ENCODE assay signal across 17 mouse cellular contexts in the genomic region with DNA sequence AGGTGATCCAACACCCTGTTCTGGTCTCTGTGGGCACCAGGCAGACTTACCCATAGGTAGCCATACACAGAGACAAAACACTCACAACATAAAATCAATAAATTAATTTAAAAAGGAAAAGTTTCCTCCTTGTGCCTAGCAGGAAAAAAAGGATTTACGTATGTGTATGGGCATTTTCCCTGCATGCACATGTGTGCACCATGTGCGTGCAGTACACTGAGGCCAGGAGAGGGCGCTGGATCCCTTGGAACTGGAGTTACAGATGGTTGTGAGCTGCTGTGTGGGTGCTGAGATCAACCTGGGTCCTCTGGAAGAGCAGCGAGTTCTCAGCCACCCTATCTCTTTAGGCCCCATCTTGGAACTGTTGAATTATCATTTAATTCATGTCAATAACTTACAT. TPM values are rescaled to one million over a fixed set of nuclear protein-coding genes. Genes with fewer than 3 reads are reported as not detected.
DNase-seq lines count a peak whose midpoint lies in the region; ATAC-seq and TF ChIP-seq lines count a peak whose summit lies in the region.
"Had no signal": no experiment of that assay in that cellular context is flagged by ENCODE, and none has a peak within 500 bp of the region (broad histone marks: within the 10 kb centered on the region; RNA-seq: fewer than 3 reads in every experiment).

No protein-coding gene starts in this region.

- H3K27me3 ChIP-seq in neural tube, embryonic 15.5 days (replicated peaks): no peaks in the 10 kb centered on the region
- H3K27me3 ChIP-seq: limb, embryonic 13.5 days; midbrain, embryonic 12.5 days; neural tube, embryonic 12.5 days; Patski had no signal

- no peaks in the 10 kb centered on the region for H3K4me1 ChIP-seq in bone marrow, adult 2 months (ENCODE audit: control insufficient read depth, insufficient read depth, low read length)
- no peaks in the 10 kb centered on the region for H3K4me1 ChIP-seq in neural tube, embryonic 15.5 days
- H3K4me1 ChIP-seq: embryonic facial prominence, embryonic 10.5 days; limb, embryonic 13.5 days; midbrain, embryonic 12.5 days; neural tube, embryonic 12.5 days had no signal

- H3K9ac ChIP-seq in neural tube, embryonic 15.5 days (replicated peaks): no peak overlapping the region
- H3K9ac ChIP-seq: limb, embryonic 13.5 days; midbrain, embryonic 12.5 days; neural tube, embryonic 12.5 days had no signal

- TF ChIP-seq CTCF in left cerebral cortex, adult 2 months (IDR thresholded peaks at IDR 0.05): peak; percentile 8; the same call in 1 of the 2 replicates
- peak; percentile 35; the same call in 1 of the 2 replicates for TF ChIP-seq CTCF in bone marrow, adult 2 months (IDR thresholded peaks at IDR 0.05; ENCODE audit: control insufficient read depth, insufficient read depth, low read length)

- TF ChIP-seq POLR2A in bone marrow, adult 2 months (IDR thresholded peaks at IDR 0.05; ENCODE audit: borderline replicate concordance, control insufficient read depth, low read depth, low read length): no peak

- DNase-seq in cerebellum, postnatal 14 days: peak; percentile 10 to 18
- no peak for DNase-seq in cerebellum, adult 11-12 months
- no peak for DNase-seq in left cerebral cortex, adult 2 months (ENCODE audit: extremely low spot score in 1 of 2, low spot score in 2 of 2)
- no peak for DNase-seq in left cerebral cortex, postnatal 10 days (ENCODE audit: extremely low spot score in 1 of 2, low spot score in 2 of 2)
- peak; percentile 5 to 7 for DNase-seq in B cell, adult 2 months
- DNase-seq in ovary, postnatal 36 days (ENCODE audit: low spot score): no peak
- DNase-seq: adrenal gland, adult 2 months; cerebellum, adult 9-11 months; heart, postnatal 4 days; retina, postnatal 1 day had no signal

- WGBS in bone marrow, adult 2 months: 92% methylated on average over 4 of the region's 4 CpGs
- 95% methylated on average over 4 of the region's 4 CpGs for WGBS in neural tube, embryonic 15.5 days

- no peak overlapping the region for H3K4me2 ChIP-seq in neural tube, embryonic 15.5 days
- H3K4me2 ChIP-seq: limb, embryonic 13.5 days; midbrain, embryonic 12.5 days; neural tube, embryonic 12.5 days had no signal

- no peak overlapping the region for H3K27ac ChIP-seq in left cerebral cortex, adult 2 months
- H3K27ac ChIP-seq in bone marrow, adult 2 months (ENCODE audit: control insufficient read depth, insufficient read depth, low read depth, low read length, poor library complexity): no peak overlapping the region
- no peak overlapping the region for H3K27ac ChIP-seq in neural tube, embryonic 15.5 days (replicated peaks)
- H3K27ac ChIP-seq: embryonic facial prominence, embryonic 10.5 days; limb, embryonic 13.5 days; midbrain, embryonic 12.5 days; neural tube, embryonic 12.5 days had no signal

- no peak overlapping the region for H3K4me3 ChIP-seq in left cerebral cortex, adult 2 months
- no peak overlapping the region for H3K4me3 ChIP-seq in bone marrow, adult 2 months (replicated peaks; ENCODE audit: control insufficient read depth, low read depth, low read length)
- H3K4me3 ChIP-seq in neural tube, embryonic 15.5 days (replicated peaks): no peak overlapping the region
- H3K4me3 ChIP-seq: embryonic facial prominence, embryonic 10.5 days; limb, embryonic 13.5 days; midbrain, embryonic 12.5 days; neural tube, embryonic 12.5 days had no signal

- H3K36me3 ChIP-seq in neural tube, embryonic 15.5 days: peaks cover 74% of the 10 kb centered on the region

- ATAC-seq in neural tube, embryonic 15.5 days (ENCODE audit: low FRiP score): no peak
- ATAC-seq: Patski had no signal

- intact Hi-C loops in left cerebral cortex, adult 2 months (cut with DNase I): no loop called here
- intact Hi-C loops in left cerebral cortex, postnatal 10 days (cut with DNase I): no loop called here

- H3K9me3 ChIP-seq in neural tube, embryonic 15.5 days (replicated peaks): no peaks in the 10 kb centered on the region
- H3K9me3 ChIP-seq: embryonic facial prominence, embryonic 10.5 days; limb, embryonic 13.5 days; midbrain, embryonic 12.5 days; neural tube, embryonic 12.5 days had no signal

RNA-seq across cellular contexts. Expression of gene Mcub, which starts 15.3 kb away (rescaled TPM):
- total RNA-seq in left cerebral cortex, adult 2 months (2021): 1 to 10 TPM; 1.2 to 1.4 TPM
- 1 to 10 TPM; 1.8 to 3.3 TPM for total RNA-seq in left cerebral cortex, postnatal 10 days (2021)
- 2.3 TPM in 1 of 2 replicates, not detected in the other for polyA plus RNA-seq in bone marrow, adult 2 months (2011; ENCODE audit: insufficient read depth, insufficient read length, low replicate concordance, missing spikeins)
- polyA plus RNA-seq in neural tube, embryonic 15.5 days (2015; fragmentation: Nextera tagmentation; extraction: Ambion mirVana): 8.2 and 16.6 TPM in 2 replicates

Comparison
In these comparisons a context has a peak if more than half of its experiments do, and no peak if none do; other contexts are left out.
1. DNase-seq: peak in cerebellum, postnatal 14 days (2 of 2) and B cell, adult 2 months (2 of 2); none in cerebellum, adult 11-12 months (single experiment), left cerebral cortex, adult 2 months (0 of 2), left cerebral cortex, postnatal 10 days (0 of 2) and ovary, postnatal 36 days (single experiment).